Mouse (Mus musculus): ENCODE results near the gene B4galt3. TPM values are rescaled to one million over a fixed set of nuclear protein-coding genes. Genes with fewer than 3 reads are reported as not detected.

Gene B4galt3
- polyA plus RNA-seq, 1 experiment from 2014 or later, result 34.2 TPM

- Histone ChIP-seq H3K4me2 (replicated peaks; ENCODE audit: low read depth) (0 out of 2 replicates have a peak overlapping the region, but pooled peaks have one; percentile 14), H3K9ac (ENCODE audit: low read length) (no peak overlapping the region), H3K27me3 (ENCODE audit: control insufficient read depth, insufficient read depth, low read length) (no peaks in the 10 kb centered on the region), H3K36me3 (ENCODE audit: control insufficient read depth, insufficient read depth, low read length) (no peaks in the 10 kb centered on the region), H3K27ac (replicated peaks) (no peak overlapping the region), H3K4me3 (ENCODE audit: low read depth, low read length) (no peak overlapping the region), H3K4me1 (replicated peaks; ENCODE audit: control insufficient read depth, insufficient read depth) (no peaks in the 10 kb centered on the region), H3K9me3 (ENCODE audit: control insufficient read depth, low read length) (no peaks in the 10 kb centered on the region)
- ATAC-seq (ENCODE audit: low FRiP score, low TSS enrichment) (no peak), DNase-seq (ENCODE audit: low spot score) (no peak)
- TF ChIP-seq CTCF (IDR thresholded peaks at IDR 0.05; ENCODE audit: low read depth) (no peak), EP300 (optimal IDR thresholded peaks at IDR 0.05) (no peak)
- 23% methylated on average over 5 of the region's 5 CpGs for WGBS
Measured at GRCm38 (mm10) chr1:171320151-171320550, 50.0 kb downstream of the B4galt3 start.

GRCm38 (mm10) chr1:171321415-171321814 is 51.3 kb downstream of the B4galt3 start:
- H3K4me2 ChIP-seq (replicated peaks; ENCODE audit: low read depth), result no peak overlapping the region
- no peak for ATAC-seq (ENCODE audit: low FRiP score, low TSS enrichment)
- no peak overlapping the region for H3K4me3 ChIP-seq (ENCODE audit: low read depth, low read length)
- H3K36me3 ChIP-seq (ENCODE audit: control insufficient read depth, insufficient read depth, low read length), result no peaks in the 10 kb centered on the region
- no peaks in the 10 kb centered on the region for H3K9me3 ChIP-seq (ENCODE audit: control insufficient read depth, low read length)
- DNase-seq (ENCODE audit: low spot score), result peak; percentile 20
- H3K4me1 ChIP-seq (replicated peaks; ENCODE audit: control insufficient read depth, insufficient read depth), result no peaks in the 10 kb centered on the region
- no peaks in the 10 kb centered on the region for H3K27me3 ChIP-seq (ENCODE audit: control insufficient read depth, insufficient read depth, low read length)
- TF ChIP-seq EP300 (optimal IDR thresholded peaks at IDR 0.05) (no peak), CTCF (IDR thresholded peaks at IDR 0.05; ENCODE audit: low read depth) (peak; percentile 80)
- H3K27ac ChIP-seq (replicated peaks), result no peak overlapping the region
- no peak overlapping the region for H3K9ac ChIP-seq (ENCODE audit: low read length)

GRCm38 (mm10) chr1:171322012-171322411 is 51.9 kb downstream of the B4galt3 start:
- 91% methylated on average over 1 of the region's 1 CpGs for WGBS
- ATAC-seq (ENCODE audit: low FRiP score, low TSS enrichment), result peak; percentile 94

GRCm38 (mm10) chr1:171325571-171325970 is 55.4 kb downstream of the B4galt3 start:
- ATAC-seq (ENCODE audit: low FRiP score, low TSS enrichment), result no peak
- no peak overlapping the region for H3K9ac ChIP-seq (ENCODE audit: low read length)

More at GRCm38 (mm10) chr1:171322012-171322411, 51.9 kb downstream of the B4galt3 start:
- Histone ChIP-seq H3K27me3 (ENCODE audit: control insufficient read depth, insufficient read depth, low read length) (no peaks in the 10 kb centered on the region), H3K4me2 (replicated peaks; ENCODE audit: low read depth) (no peak overlapping the region), H3K27ac (replicated peaks) (peak overlapping the region; percentile 56; the same call in 1 of the 2 replicates), H3K36me3 (ENCODE audit: control insufficient read depth, insufficient read depth, low read length) (no peaks in the 10 kb centered on the region), H3K4me3 (ENCODE audit: low read depth, low read length) (no peak overlapping the region), H3K4me1 (replicated peaks; ENCODE audit: control insufficient read depth, insufficient read depth) (no peaks in the 10 kb centered on the region), H3K9ac (ENCODE audit: low read length) (no peak overlapping the region; the same call in 1 of the 2 replicates), H3K9me3 (ENCODE audit: control insufficient read depth, low read length) (no peaks in the 10 kb centered on the region)
- TF ChIP-seq CTCF (IDR thresholded peaks at IDR 0.05; ENCODE audit: low read depth) (no peak), EP300 (optimal IDR thresholded peaks at IDR 0.05) (no peak)
- peak; percentile 68 for DNase-seq (ENCODE audit: low spot score)

More at GRCm38 (mm10) chr1:171325571-171325970, 55.4 kb downstream of the B4galt3 start:
- no peak overlapping the region for H3K27ac ChIP-seq (replicated peaks)
- no peak overlapping the region for H3K4me3 ChIP-seq (ENCODE audit: low read depth, low read length)
- no peak for DNase-seq (ENCODE audit: low spot score)
- H3K27me3 ChIP-seq (ENCODE audit: control insufficient read depth, insufficient read depth, low read length), result no peaks in the 10 kb centered on the region
- TF ChIP-seq EP300 (optimal IDR thresholded peaks at IDR 0.05) (no peak), CTCF (IDR thresholded peaks at IDR 0.05; ENCODE audit: low read depth) (no peak)
- H3K36me3 ChIP-seq (ENCODE audit: control insufficient read depth, insufficient read depth, low read length), result no peaks in the 10 kb centered on the region
- H3K9me3 ChIP-seq (ENCODE audit: control insufficient read depth, low read length), result no peaks in the 10 kb centered on the region
- 73% methylated on average over 2 of the region's 2 CpGs for WGBS
- H3K4me2 ChIP-seq (replicated peaks; ENCODE audit: low read depth), result no peak overlapping the region
- H3K4me1 ChIP-seq (replicated peaks; ENCODE audit: control insufficient read depth, insufficient read depth), result 0 out of 2 replicates have a peak, but pooled peaks cover 4% of the 10 kb centered on the region

Other genes starting within 250 kb of the B4galt3 start
- gene Fcgr3, start 205.4 kb upstream of the B4galt3 start, polyA plus RNA-seq (2015; fragmentation: Nextera tagmentation; extraction: Ambion mirVana), result 17.9 and 21.0 TPM in 2 replicates
- gene Cfap126, start 156.4 kb upstream of the B4galt3 start, polyA plus RNA-seq (2015; fragmentation: Nextera tagmentation; extraction: Ambion mirVana), result 3.7 and 4.0 TPM in 2 replicates
- gene Sdhc, start 119.7 kb upstream of the B4galt3 start, polyA plus RNA-seq (2015; fragmentation: Nextera tagmentation; extraction: Ambion mirVana), result 238 and 277 TPM in 2 replicates
- 1.5 and 2.7 TPM in 2 replicates for gene Mpz, start 119.6 kb upstream of the B4galt3 start, polyA plus RNA-seq (2015; fragmentation: Nextera tagmentation; extraction: Ambion mirVana)
- 42.2 and 44.5 TPM in 2 replicates for gene Pcp4l1, start 74.1 kb upstream of the B4galt3 start, polyA plus RNA-seq (2015; fragmentation: Nextera tagmentation; extraction: Ambion mirVana)
- gene Nr1i3, start 56.4 kb upstream of the B4galt3 start, polyA plus RNA-seq (2015; fragmentation: Nextera tagmentation; extraction: Ambion mirVana), result 0.19 and 0.25 TPM in 2 replicates
- 19.6 and 20.5 TPM in 2 replicates for gene Tomm40l, start 47.8 kb upstream of the B4galt3 start, polyA plus RNA-seq (2015; fragmentation: Nextera tagmentation; extraction: Ambion mirVana)
- gene Apoa2, start 45.3 kb upstream of the B4galt3 start, polyA plus RNA-seq (2015; fragmentation: Nextera tagmentation; extraction: Ambion mirVana), result 26.3 and 49.4 TPM in 2 replicates
- gene Fcer1g, start 36.0 kb upstream of the B4galt3 start, polyA plus RNA-seq (2015; fragmentation: Nextera tagmentation; extraction: Ambion mirVana), result 51.3 and 59.4 TPM in 2 replicates
- 3.5 and 3.9 TPM in 2 replicates for gene Adamts4, start 19.9 kb upstream of the B4galt3 start, polyA plus RNA-seq (2015; fragmentation: Nextera tagmentation; extraction: Ambion mirVana)
- gene Ndufs2, start 18.9 kb upstream of the B4galt3 start, polyA plus RNA-seq (2015; fragmentation: Nextera tagmentation; extraction: Ambion mirVana), result 210 and 218 TPM in 2 replicates
- gene Ppox, start 10.9 kb downstream of the B4galt3 start, polyA plus RNA-seq (2015; fragmentation: Nextera tagmentation; extraction: Ambion mirVana), result 16.8 and 21.3 TPM in 2 replicates
- 25.0 and 26.4 TPM in 2 replicates for gene Usp21, start 17.7 kb downstream of the B4galt3 start, polyA plus RNA-seq (2015; fragmentation: Nextera tagmentation; extraction: Ambion mirVana)
- gene Ufc1, start 24.7 kb downstream of the B4galt3 start, polyA plus RNA-seq (2015; fragmentation: Nextera tagmentation; extraction: Ambion mirVana), result 134 and 135 TPM in 2 replicates
- 32.8 and 36.3 TPM in 2 replicates for gene Dedd, start 58.8 kb downstream of the B4galt3 start, polyA plus RNA-seq (2015; fragmentation: Nextera tagmentation; extraction: Ambion mirVana)
- 41.7 and 41.8 TPM in 2 replicates for gene Nit1, start 75.3 kb downstream of the B4galt3 start, polyA plus RNA-seq (2015; fragmentation: Nextera tagmentation; extraction: Ambion mirVana)
- 68.8 and 71.1 TPM in 2 replicates for gene Pfdn2, start 75.3 kb downstream of the B4galt3 start, polyA plus RNA-seq (2015; fragmentation: Nextera tagmentation; extraction: Ambion mirVana)
- 0.86 and 1.2 TPM in 2 replicates for gene Klhdc9, start 90.5 kb downstream of the B4galt3 start, polyA plus RNA-seq (2015; fragmentation: Nextera tagmentation; extraction: Ambion mirVana)
- 45.5 and 48.2 TPM in 2 replicates for gene Nectin4, start 99.8 kb downstream of the B4galt3 start, polyA plus RNA-seq (2015; fragmentation: Nextera tagmentation; extraction: Ambion mirVana)
- 1.1 and 1.2 TPM in 2 replicates for gene Arhgap30, start 118.6 kb downstream of the B4galt3 start, polyA plus RNA-seq (2015; fragmentation: Nextera tagmentation; extraction: Ambion mirVana)
- gene Usf1, start 141.0 kb downstream of the B4galt3 start, polyA plus RNA-seq (2015; fragmentation: Nextera tagmentation; extraction: Ambion mirVana), result 39.1 and 41.6 TPM in 2 replicates
- gene Tstd1, start 148.5 kb downstream of the B4galt3 start, polyA plus RNA-seq (2015; fragmentation: Nextera tagmentation; extraction: Ambion mirVana), result 3.7 and 3.8 TPM in 2 replicates
- 95.8 and 113 TPM in 2 replicates for gene F11r, start 167.2 kb downstream of the B4galt3 start, polyA plus RNA-seq (2015; fragmentation: Nextera tagmentation; extraction: Ambion mirVana)
- gene Alyref2, start 233.2 kb downstream of the B4galt3 start, polyA plus RNA-seq (2015; fragmentation: Nextera tagmentation; extraction: Ambion mirVana), result 11.1 and 11.2 TPM in 2 replicates

Measured in stomach, postnatal 0 days (tissue).